Mouse (Mus musculus): Measurements from ENCODE around the gene Vps39.

- TF ChIP-seq CTCF (IDR thresholded peaks at IDR 0.05) = no peak
- no peak for TF ChIP-seq POLR2A (IDR thresholded peaks at IDR 0.05; ENCODE audit: insufficient read depth, low read depth, low read length)
- no peak for TF ChIP-seq EP300 (IDR thresholded peaks at IDR 0.05; ENCODE audit: insufficient read depth, low read depth, low read length)
Observed at GRCm38 (mm10) chr2:120397951-120398350, 45.0 kb upstream of the Vps39 start.

Measured in heart, adult 2 months (tissue).